Mouse (Mus musculus): ENCODE results near the gene Fam189a1.

DNA sequence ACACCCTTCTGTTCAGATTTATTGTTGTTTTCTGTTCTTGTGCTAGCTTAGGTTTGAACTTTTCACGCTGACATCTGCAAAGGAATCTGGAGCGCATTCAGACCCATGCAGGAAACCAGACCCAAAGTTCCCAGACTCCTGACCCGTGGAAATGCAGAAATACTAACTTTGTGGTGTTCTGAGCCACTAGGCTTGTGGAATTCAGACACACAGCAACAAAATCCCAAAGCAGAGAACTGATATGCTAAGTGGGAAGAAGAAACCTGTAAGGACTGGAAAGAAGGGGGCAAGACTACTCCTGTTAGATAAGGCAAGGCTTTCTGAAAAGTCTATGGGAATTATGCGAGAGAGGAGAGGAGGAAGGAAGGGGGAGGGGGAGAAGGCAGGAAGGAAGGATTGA is 167.0 kb downstream of the Fam189a1 start:
- TF ChIP-seq CTCF (conservative IDR thresholded peaks at IDR 0.05; ENCODE audit: insufficient read depth, insufficient read length, low read depth, low read length) (no peak), POLR2A (IDR thresholded peaks at IDR 0.05; ENCODE audit: low read depth, low read length) (no peak)

Data from kidney, adult 2 months (tissue).